Mouse (Mus musculus): Measurements from ENCODE around the gene Zfp871. TPM values are rescaled to one million over a fixed set of nuclear protein-coding genes. Genes with fewer than 3 reads are reported as not detected.
"Not testable (repeated sequence)": the region's sequence is repeated elsewhere in the genome, so short reads cannot be mapped to it uniquely, and the experiment has no call there.

The Zfp871 gene
- total RNA-seq, 2 experiments from 2014 or later: 18.9 to 33.5 TPM

GRCm38 (mm10) chr17:32750611-32751010 lies 37.5 kb downstream of the Zfp871 start:
- ATAC-seq (replicated peaks; ENCODE audit: low FRiP score, low TSS enrichment, poor library complexity, severe bottlenecking): no peak

GRCm38 (mm10) chr17:32741057-32741456 lies 47.0 kb downstream of the Zfp871 start:
- ATAC-seq (replicated peaks; ENCODE audit: low FRiP score, low TSS enrichment, poor library complexity, severe bottlenecking): no peak

- ATAC-seq (replicated peaks; ENCODE audit: low FRiP score, low TSS enrichment, poor library complexity, severe bottlenecking): no peak
These were observed 49.7 kb downstream of the Zfp871 start for GRCm38 (mm10) chr17:32738406-32738805.

- no peak for ATAC-seq (replicated peaks; ENCODE audit: low FRiP score, low TSS enrichment, poor library complexity, severe bottlenecking)
These were observed 59.1 kb downstream of the Zfp871 start for GRCm38 (mm10) chr17:32729029-32729428.

GRCm38 (mm10) chr17:32726360-32726759 lies 61.7 kb downstream of the Zfp871 start:
- ATAC-seq (replicated peaks; ENCODE audit: low FRiP score, low TSS enrichment, poor library complexity, severe bottlenecking): not testable (repeated sequence)

- ATAC-seq (replicated peaks; ENCODE audit: low FRiP score, low TSS enrichment, poor library complexity, severe bottlenecking): no peak
These were observed 65.3 kb downstream of the Zfp871 start for GRCm38 (mm10) chr17:32722771-32723170.

- not testable (repeated sequence) for ATAC-seq (replicated peaks; ENCODE audit: low FRiP score, low TSS enrichment, poor library complexity, severe bottlenecking)
These were observed 65.9 kb downstream of the Zfp871 start for GRCm38 (mm10) chr17:32722151-32722550.

Other genes starting within 250 kb of the Zfp871 start
- gene Cyp4f37, start 167.0 kb downstream of the Zfp871 start, total RNA-seq (2014; fragmentation: Nextera tagmentation): not detected in 2 replicates
- gene Cyp4f37, start 167.0 kb downstream of the Zfp871 start, total RNA-seq (2017): not detected in 2 replicates
- gene Cyp4f40, start 129.4 kb downstream of the Zfp871 start, total RNA-seq (2014; fragmentation: Nextera tagmentation): not detected in 2 replicates
- not detected in 2 replicates for gene Cyp4f40, start 129.4 kb downstream of the Zfp871 start, total RNA-seq (2017)
- not detected in 2 replicates for gene Cyp4f15, start 102.7 kb downstream of the Zfp871 start, total RNA-seq (2014; fragmentation: Nextera tagmentation)
- gene Cyp4f15, start 102.7 kb downstream of the Zfp871 start, total RNA-seq (2017): not detected in 2 replicates
- gene Zfp811, start 21.6 kb upstream of the Zfp871 start, total RNA-seq (2014; fragmentation: Nextera tagmentation): not detected in 2 replicates
- 0.11 TPM in 1 of 2 replicates, not detected in the other for gene Zfp811, start 21.6 kb upstream of the Zfp871 start, total RNA-seq (2017)
- gene Zfp799, start 42.0 kb upstream of the Zfp871 start, total RNA-seq (2014; fragmentation: Nextera tagmentation): 3.6 and 4.4 TPM in 2 replicates
- 1.5 and 6.1 TPM in 2 replicates for gene Zfp799, start 42.0 kb upstream of the Zfp871 start, total RNA-seq (2017)
- 6.9 and 7.6 TPM in 2 replicates for gene Zfp870, start 103.4 kb upstream of the Zfp871 start, total RNA-seq (2014; fragmentation: Nextera tagmentation)
- gene Zfp870, start 103.4 kb upstream of the Zfp871 start, total RNA-seq (2017): 1.1 and 6.5 TPM in 2 replicates
- not detected in 2 replicates for gene Cyp4f14, start 129.1 kb upstream of the Zfp871 start, total RNA-seq (2014; fragmentation: Nextera tagmentation)
- gene Cyp4f14, start 129.1 kb upstream of the Zfp871 start, total RNA-seq (2017): not detected in 2 replicates
- 14.4 and 19.2 TPM in 2 replicates for gene Cyp4f13, start 159.1 kb upstream of the Zfp871 start, total RNA-seq (2014; fragmentation: Nextera tagmentation)
- 2.8 and 5.4 TPM in 2 replicates for gene Cyp4f13, start 159.1 kb upstream of the Zfp871 start, total RNA-seq (2017)
- gene Zfp472, start 177.5 kb upstream of the Zfp871 start, total RNA-seq (2014; fragmentation: Nextera tagmentation): 13.4 and 16.8 TPM in 2 replicates
- 16.5 and 20.0 TPM in 2 replicates for gene Zfp472, start 177.5 kb upstream of the Zfp871 start, total RNA-seq (2017)
- gene Zfp952, start 204.8 kb upstream of the Zfp871 start, total RNA-seq (2014; fragmentation: Nextera tagmentation): 7.5 and 8.5 TPM in 2 replicates
- 4.1 and 8.3 TPM in 2 replicates for gene Zfp952, start 204.8 kb upstream of the Zfp871 start, total RNA-seq (2017)
- gene Zfp763, start 245.1 kb upstream of the Zfp871 start, total RNA-seq (2014; fragmentation: Nextera tagmentation): 6.6 and 12.2 TPM in 2 replicates
- 8.0 and 14.3 TPM in 2 replicates for gene Zfp763, start 245.1 kb upstream of the Zfp871 start, total RNA-seq (2017)

All from megakaryocyte-erythroid progenitor cell, adult 5-6 weeks (primary cell).